Mouse (Mus musculus) naive thymus-derived CD4-positive, alpha-beta T cell, adult 2 months (primary cell): Measurements from ENCODE around the gene Ift43.

Experiments used
- DNase-seq: peaks from one replicate; pipeline ENCODE4 v3.0.0-alpha.2; 2011; ENCODE audit warnings: low read depth

Gene Ift43

DNA sequence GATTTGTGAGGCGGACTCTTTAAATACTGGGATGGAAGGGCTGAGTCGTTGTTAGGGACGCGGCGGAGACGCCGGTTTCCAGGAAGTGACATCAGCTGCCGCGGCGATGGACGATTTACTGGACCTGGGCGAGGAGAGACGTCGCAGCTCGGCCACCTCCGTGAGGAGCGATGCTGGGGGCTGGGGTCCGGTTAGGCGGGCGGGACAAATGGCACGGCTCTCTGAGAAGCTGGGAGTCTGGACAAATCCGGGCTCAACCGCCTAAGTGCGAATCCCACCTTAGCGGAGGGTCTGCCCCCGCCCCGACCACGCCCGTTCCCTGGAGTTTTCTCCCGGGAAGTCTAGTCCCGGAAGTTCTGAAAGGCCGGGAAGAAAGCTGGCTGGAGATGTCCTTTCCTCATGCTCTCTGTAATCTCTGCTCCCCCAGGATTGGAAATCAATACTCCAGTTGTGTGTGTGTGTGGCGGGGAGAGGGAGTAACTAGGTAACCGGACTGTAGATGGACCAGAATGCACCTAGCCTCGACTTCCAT, at the start of gene Ift43:
Ift43 (plus strand) TSS at position 61 of the 532 bp plus-strand sequence.
- DNase-seq: peak; percentile 34

DNA sequence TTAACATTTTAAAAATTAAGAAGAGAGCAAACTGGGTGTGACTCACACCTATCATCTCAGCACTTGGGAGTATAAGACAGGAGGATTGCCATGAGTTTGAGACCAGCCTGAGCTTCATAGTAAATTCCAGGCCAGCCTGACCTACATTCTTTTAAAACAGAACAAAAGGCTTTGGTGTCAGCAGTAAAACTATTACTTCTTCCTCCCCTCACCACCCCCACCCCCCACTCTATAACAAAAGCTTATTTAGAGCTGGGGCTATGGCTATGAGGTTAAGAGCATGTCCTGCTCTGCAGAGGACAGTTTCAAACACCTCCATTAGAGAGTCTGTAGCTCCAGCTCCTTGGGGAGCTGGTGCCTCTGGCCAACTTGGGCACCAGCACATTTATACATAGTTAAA, 46.8 kb upstream of the Ift43 start:
- DNase-seq: no peak

DNA sequence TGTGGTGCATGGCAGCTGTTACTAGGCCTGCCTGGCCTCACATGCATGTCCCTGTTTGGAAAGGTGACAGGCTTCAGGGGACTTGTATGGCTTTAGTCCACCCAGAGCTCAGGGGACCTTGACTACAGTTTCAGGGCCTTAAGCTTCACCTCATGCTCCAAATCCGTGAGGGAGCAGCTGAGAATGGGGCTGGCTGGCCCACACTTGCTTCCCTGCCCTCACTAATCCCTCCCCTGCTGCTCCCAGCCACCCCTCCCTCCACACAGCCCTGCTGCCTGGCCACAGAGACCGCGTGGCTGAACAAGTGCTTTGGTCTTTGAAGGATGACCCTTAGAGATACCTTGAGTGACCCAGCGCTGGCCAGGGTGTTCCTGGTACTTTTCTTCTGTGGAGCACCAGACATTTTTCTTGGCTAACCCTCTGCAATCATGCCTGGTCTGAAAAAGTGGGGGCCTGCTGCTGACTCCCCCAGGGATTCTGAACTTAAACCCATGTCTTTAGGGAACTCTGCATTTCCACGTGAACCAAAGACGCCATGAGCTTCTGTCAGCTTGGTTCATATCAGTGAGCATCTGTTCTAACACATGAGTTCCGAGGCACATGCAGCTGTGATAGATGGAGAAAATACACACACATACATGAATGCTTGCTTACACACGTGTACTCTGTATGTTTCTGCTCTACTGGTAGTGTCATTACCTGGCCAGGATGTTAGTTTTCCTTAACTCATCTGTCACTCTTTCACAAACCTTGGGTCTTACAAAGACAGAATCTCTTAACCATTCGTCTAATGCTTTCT, 45.8 kb upstream of the Ift43 start:
- DNase-seq: no peak

- DNase-seq: no peak
Measured at GRCm38 (mm10) chr12:86037235-86037921, 45.0 kb upstream of the Ift43 start.

DNA sequence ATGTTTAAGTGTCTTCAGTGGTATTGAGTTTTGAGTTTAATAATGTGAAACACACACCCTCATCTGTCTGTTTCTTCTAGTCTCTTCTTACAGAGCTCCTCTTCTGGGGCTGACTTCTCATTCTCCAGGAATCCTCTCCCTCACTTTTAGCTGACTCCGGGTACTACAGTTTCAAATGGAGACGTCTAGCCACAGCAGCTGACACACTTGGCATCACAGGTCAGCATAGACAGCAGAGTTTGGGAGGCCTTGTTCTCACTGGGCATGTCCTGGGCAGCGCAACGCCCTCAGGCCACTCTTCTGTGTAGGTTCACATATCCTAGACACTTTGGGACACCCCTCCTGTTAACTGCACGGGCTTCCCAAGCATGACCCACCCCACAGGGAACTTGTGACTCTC, 43.3 kb upstream of the Ift43 start:
- DNase-seq: no peak

- no peak for DNase-seq
Measured at GRCm38 (mm10) chr12:86039751-86040150, 42.6 kb upstream of the Ift43 start.

- DNase-seq: peak; percentile 77
Measured at GRCm38 (mm10) chr12:86046141-86046540, 36.2 kb upstream of the Ift43 start.

- peak; percentile 53 for DNase-seq
Measured at GRCm38 (mm10) chr12:86046776-86047175, 35.6 kb upstream of the Ift43 start.

DNA sequence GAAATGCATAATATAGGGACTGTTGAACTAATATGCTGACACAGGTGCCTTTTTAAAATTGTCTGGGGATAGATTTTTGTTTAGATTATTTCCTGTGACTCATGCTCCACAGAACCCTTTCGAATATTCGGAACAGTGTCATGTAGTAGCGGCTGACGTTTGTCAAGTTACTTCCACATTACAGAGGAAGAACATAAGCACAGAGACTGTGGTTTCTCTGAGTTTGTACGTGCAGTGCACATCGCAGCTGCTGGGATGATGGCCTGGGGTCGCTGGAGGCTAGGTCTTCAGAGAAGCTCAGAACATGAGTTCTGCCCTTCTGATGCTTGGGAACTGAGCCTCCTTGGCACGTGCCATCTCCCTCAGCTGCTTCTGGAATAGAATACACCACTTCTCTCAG, 35.0 kb upstream of the Ift43 start:
- DNase-seq: peak; percentile 74

DNA sequence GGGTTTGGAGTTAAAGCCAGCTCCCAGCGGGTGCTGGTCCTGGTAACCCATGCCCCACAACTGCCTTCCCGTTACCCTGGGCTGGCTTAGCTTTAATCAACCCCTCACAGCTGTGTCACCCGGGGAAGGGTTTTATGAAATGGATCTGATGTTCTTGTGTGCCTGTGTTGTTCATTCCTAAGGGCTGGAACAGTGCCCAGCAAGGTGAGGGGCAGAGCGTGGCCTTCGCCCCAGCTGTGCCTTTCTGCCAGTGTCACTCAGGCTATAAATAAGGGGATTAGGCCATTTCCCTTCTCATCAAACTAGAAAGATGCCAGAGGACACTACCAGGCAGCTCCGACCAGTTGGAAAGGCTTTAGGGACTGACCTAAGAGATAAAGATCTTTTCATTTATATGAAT, 32.5 kb upstream of the Ift43 start:
- no peak for DNase-seq

DNA sequence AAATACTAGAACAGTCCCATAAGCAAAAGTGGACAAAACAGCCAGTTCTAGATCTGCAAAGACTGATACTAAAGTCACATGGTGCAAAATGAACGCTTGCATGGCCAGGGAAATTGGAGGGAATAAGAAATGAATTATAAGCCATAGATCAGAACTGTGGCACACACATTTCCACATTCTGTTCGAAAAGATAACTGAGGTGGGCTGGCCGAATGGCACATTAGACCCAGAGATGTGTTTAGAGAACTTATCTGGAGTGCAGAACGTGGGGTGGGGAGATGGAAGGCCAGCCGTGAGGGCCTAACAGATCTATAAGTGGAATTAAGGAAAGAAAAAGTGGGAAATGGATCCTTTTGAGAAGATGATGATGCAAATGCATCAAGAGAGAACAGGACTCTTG, 30.9 kb upstream of the Ift43 start:
- DNase-seq: no peak

DNA sequence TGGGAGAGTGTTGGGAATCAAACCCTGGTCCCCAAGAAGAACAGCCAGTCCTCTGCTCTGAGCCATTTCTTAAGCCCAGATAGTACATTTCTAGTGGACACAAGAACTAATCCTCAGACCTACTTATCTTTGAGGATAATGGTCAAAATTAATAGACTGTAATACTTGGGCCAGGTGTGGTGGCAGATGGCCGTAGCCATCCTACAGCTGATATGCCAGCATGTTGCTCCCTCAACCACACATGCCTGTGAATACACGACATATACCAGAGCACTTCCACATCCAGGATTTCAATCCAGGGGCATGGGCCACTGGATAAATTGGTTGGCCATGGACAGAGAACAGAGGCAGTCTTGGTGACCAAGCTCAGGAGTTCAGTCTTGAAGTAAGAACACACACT, 27.0 kb upstream of the Ift43 start:
- DNase-seq: no peak

DNA sequence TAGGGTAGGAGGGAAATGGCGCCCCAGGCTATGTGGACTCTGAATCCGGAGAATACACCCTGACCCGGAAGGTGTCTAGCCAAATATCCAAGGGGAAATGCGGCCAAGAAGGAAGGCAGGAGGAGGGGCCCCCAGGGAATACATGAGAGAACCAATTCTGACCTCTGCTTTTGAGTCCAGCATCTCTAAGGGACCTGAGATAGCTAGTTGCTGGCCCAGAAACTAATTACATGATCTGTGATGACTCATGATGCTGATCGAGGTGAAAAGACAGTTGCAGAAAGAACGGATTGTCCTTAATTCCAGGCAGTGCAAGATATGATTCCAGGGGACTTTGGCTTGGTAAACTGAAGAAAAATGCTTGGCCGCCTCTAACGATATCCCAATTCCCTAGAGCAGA, 25.4 kb upstream of the Ift43 start:
- DNase-seq: no peak

DNA sequence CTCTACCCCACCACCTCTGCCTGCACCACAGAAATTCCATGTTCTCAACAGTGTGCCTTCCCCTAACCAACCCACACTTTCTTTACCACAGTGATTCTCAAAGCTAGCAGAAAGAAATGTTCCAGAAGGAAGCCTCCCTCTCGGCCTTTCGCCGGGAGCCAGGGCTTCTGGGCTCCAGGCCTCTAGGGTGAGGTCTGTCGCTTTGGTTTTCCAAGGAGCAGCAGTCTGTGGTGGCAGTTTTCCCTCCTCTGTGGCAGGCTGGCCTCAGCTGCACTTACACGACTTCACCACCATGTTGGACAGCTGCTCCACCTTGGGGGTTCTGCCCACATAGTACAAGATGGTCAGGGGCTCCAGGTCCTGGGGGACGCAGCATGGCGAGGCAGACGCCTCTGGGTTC, 24.8 kb upstream of the Ift43 start:
- no peak for DNase-seq

DNA sequence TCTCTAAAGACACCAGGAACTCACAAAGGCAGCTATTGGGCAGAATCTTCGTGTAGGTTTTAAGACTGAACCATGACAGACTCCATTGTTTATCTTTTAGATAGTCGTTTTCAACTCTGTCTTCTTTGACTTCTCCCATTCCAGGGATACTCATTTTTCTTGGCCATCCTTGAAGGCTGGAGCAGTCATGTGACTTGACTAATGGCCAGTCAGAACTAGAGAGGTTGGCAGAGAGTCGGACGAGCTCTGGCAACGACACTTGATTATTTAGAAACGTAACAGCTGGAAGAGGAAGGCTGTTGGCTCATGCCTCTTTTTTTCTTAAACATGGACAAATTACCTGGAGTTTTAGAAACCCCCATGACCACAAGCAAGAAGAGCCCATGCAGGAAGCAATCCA, 23.0 kb upstream of the Ift43 start:
- no peak for DNase-seq

- no peak for DNase-seq
Measured at GRCm38 (mm10) chr12:86064796-86065195, 17.5 kb upstream of the Ift43 start.

GRCm38 (mm10) chr12:86071432-86071831, 10.9 kb upstream of the Ift43 start:
- no peak for DNase-seq

DNA sequence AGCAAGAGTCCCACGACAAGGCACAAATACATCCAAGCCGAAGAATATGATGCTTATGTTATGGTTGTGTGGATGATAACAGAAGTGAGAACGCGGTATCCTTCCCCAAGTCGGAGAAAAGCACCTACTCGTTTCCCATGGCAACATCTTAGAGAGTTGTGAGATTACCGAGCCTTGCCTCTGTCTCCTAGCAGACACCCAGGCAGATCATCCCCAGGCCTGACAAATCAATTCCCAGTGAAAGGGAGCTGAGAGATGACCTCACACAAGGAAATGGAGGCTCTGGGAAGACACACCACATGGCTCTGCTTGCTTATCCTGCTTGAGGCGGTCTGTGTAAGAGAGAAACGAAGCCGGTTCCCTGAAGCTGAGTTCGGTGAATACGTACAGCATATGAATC, 7.7 kb upstream of the Ift43 start:
- DNase-seq: no peak

DNA sequence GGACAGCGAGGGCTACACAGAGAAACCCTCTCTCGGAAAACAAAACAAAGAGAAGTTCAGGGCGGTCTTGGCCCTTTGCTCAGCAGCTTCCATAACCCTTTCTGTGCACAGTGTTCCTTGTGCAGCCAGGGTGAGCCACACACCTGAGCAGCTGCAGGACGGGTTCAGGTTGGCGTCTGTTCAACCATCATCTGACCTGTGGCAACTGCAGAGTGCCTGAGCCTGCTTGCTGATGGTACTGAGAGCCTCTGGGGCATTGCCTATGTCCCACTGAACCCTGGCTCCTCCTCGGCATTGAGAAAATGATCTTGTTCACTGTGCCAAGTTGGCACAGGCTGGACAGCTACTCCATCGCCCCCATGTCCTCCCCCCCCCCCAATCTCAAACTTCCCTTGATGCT, 7.0 kb upstream of the Ift43 start:
- no peak for DNase-seq

GRCm38 (mm10) chr12:86076321-86076901, 5.9 kb upstream of the Ift43 start:
- no peak for DNase-seq

DNA sequence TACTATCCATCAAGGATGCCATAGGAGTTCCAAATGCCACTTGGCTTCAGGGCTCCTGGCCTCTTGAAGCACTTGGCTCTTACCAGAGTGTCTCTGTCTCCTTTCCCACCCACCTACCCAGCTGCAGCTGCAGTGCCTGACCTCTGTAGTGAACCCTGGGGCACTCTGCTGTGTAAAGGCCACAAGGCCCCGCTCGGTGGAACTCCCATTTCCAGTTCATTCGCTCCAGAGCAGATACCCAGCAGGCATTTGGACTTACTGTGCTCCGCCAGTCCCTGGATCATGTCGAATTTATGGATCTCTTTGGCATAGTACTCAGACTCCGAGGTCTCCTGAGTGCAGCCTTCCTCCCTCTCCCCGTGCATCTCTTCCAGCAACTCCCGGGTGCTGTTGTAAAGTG, 5.0 kb upstream of the Ift43 start:
- DNase-seq: no peak

- DNase-seq: no peak
Measured at GRCm38 (mm10) chr12:86077736-86078135, 4.6 kb upstream of the Ift43 start.

DNA sequence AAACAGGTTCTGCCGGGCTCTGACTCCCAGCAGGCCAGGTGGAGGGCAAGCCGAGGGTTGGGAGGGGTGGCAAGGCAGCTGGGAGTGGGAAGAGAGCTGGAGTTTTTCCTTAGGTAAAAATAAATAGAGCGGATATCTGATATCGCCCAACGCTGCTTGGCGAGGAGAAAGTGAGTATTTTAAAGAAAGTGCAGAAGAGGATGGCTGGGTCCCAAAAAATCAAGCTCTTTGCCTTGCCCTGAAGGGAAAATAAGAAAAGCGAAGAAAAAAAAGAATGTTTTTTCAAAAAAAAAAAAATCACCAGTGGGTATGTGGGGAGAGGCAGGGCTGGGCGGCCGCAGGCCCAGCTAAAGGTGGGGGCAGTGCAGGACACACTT, 4.2 kb upstream of the Ift43 start:
- no peak for DNase-seq
